Mouse (Mus musculus) testis, postnatal 14 days (tissue): ENCODE measurements around the gene 4930523C07Rik.

Experiments
- DNase-seq: peaks from one replicate; pipeline ENCODE4 v3.0.0; 2021; ENCODE audit warnings: low spot score

The 4930523C07Rik gene

GRCm38 (mm10) chr1:160100996-160101395 lies 56.8 kb downstream of the 4930523C07Rik start:
- DNase-seq, result no peak

DNA sequence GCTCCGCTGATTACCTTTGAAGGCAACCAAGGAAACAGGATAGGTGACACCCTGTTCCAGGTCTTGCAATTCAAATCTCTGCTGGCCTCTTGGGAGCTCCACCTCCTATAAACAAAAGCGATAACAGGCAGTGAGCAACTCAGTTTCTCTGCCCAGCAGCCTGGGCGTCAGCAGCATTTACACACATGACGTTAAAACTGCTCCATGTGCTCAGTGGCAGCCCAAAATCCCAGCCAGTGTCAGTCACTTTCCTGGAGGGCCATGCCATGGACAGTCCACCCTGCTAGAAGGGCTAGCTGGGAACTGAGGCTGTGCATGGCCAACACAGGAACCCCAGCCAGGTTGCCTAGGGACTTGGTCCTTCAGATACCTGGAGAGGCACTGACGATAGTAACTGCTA lies 61.2 kb downstream of the 4930523C07Rik start:
- no peak for DNase-seq

- DNase-seq, result no peak
Measured at GRCm38 (mm10) chr1:160108604-160109003, 64.4 kb downstream of the 4930523C07Rik start.

DNA sequence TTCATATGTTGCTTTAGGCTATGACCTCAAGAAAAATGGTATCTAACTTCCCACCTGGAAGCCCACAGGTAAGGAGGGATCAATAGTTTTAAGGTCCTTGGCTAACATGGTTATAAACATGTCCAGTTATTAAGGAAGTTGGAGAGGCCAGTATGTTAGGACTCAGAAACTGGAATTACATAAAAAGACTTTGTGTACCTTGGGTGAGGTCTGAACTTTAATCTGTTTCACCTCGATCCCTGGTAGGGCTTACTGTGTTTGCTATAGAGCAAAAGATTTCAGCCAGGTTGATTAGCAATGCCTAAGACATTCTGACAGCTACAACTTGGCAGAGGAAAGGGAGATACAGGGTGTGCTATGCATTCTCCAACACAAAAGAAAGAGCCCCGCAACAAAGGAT lies 79.8 kb downstream of the 4930523C07Rik start:
- DNase-seq, result no peak
